Mouse (Mus musculus) thymus, postnatal 14 days (tissue): ENCODE measurements around the gene Arl5b.

ENCODE experiments used
- DNase-seq: peaks from one replicate; pipeline ENCODE4 v3.0.0; 2021

Gene Arl5b

DNA sequence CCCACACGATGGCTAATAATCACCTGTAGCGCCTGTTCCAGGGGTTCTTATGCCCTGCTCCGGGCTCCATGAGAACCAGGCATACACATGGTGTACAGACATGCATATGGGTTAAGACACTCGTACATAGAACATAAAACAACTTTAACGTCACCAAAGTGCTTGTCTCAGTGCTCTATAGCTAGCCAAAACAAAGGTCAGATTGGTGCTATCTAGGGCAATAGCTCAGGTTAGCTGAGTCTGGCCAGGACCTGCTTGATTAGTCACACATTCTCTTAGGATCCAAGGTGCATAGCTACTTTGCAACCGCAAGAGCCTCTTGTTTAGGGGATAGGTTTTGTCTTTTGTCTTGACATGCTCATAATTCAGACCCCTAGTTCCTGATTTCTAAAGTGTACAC, 63.5 kb downstream of the Arl5b start:
- DNase-seq = no peak

- no peak for DNase-seq
These were observed 72.1 kb downstream of the Arl5b start for GRCm38 (mm10) chr2:15121217-15121680.
